Mouse (Mus musculus) hindbrain, embryonic 11.5 days (tissue): ENCODE data around the gene Coro2b. TPM values are rescaled to one million over a fixed set of nuclear protein-coding genes. Genes with fewer than 3 reads are reported as not detected.

Experiments
- ATAC-seq: fragments of 200-750 bp; cut with Nextera tagmentation; 2 replicates; pipeline ENCODE4 v1.8.0; 2017; ENCODE audit warnings: mild to moderate bottlenecking, moderate TSS enrichment, moderate library complexity; ENCODE audit not compliant: low FRiP score
- DNase-seq: peaks from one replicate; pipeline ENCODE4 v3.0.0-alpha.2; 2015; ENCODE audit warnings: low spot score
- H3K27ac ChIP-seq: fragments of 300-500 bp; sonication (generic); 2 replicates; pipeline ENCODE4 v1.5.1; 2014; ENCODE audit warnings: mild to moderate bottlenecking, low read depth, low read length
- H3K27me3 ChIP-seq: fragments of 300-500 bp; sonication (generic); 2 replicates; pipeline ENCODE4 v1.6.1; 2014; ENCODE audit warnings: mild to moderate bottlenecking, low read length, moderate library complexity, mixed read lengths; ENCODE audit not compliant: control insufficient read depth, insufficient read depth
- H3K36me3 ChIP-seq: fragments of 300-500 bp; sonication (generic); 2 replicates; pipeline ENCODE4 v1.6.1; 2014; ENCODE audit warnings: mild to moderate bottlenecking, low read length, moderate library complexity, mixed read lengths; ENCODE audit not compliant: control insufficient read depth, insufficient read depth
- H3K4me1 ChIP-seq: fragments of 300-500 bp; sonication (generic); replicated peaks from 2 replicates; pipeline ENCODE4 v1.6.1; 2014; ENCODE audit warnings: low read length, mixed read lengths; ENCODE audit not compliant: control insufficient read depth, insufficient read depth
- H3K4me2 ChIP-seq: fragments of 300-500 bp; sonication (generic); replicated peaks from 2 replicates; pipeline ENCODE4 v1.6.1; 2014; ENCODE audit warnings: mild to moderate bottlenecking, low read depth, low read length
- H3K4me3 ChIP-seq: fragments of 300-500 bp; sonication (generic); 2 replicates; pipeline ENCODE4 v1.5.1; 2014; ENCODE audit warnings: low read depth, low read length
- H3K9ac ChIP-seq: fragments of 300-500 bp; sonication (generic); 2 replicates; pipeline ENCODE4 v1.6.1; 2014; ENCODE audit warnings: low read depth, low read length
- H3K9me3 ChIP-seq: fragments of 300-500 bp; sonication (generic); 2 replicates; pipeline ENCODE4 v1.6.1; 2016; ENCODE audit warnings: low read length; ENCODE audit not compliant: control insufficient read depth
- WGBS: fragments of 180-500 bp; shearing (Covaris S2); extraction: QIAGEN DNeasy Blood & Tissue Kit; methylation state at CpG from one replicate; pipeline ENCODE4 v1.1.7; 2014; 5-methylcytosine and 5-hydroxymethylcytosine counted together
- polyA plus RNA-seq: library from polyadenylated mRNA; unstranded; fragments of >200 nt; fragmentation: Nextera tagmentation; extraction: Ambion mirVana; gene quantifications from 2 replicates; pipeline ENCODE4 v1.2.1, GENCODE M21; 2014

Coro2b gene
- polyA plus RNA-seq: 19.5 and 20.5 TPM in 2 replicates

GRCm38 (mm10) chr9:62536655-62537631 lies at the start of gene Coro2b:
TSS of gene Coro2b (minus strand) at chr9:62537044.
- DNase-seq (peak; percentile 84), ATAC-seq (peak; percentile 75)
- peak within 1 kb of the TSS; percentile 75 for H3K4me2 ChIP-seq
- H3K4me3 ChIP-seq: peak within 1 kb of the TSS; percentile 62
- no peaks in the 10 kb centered on the region for H3K27me3 ChIP-seq
- WGBS: 2% methylated on average over 60 of the region's 74 CpGs
- H3K9me3 ChIP-seq: no peaks in the 10 kb centered on the region
- peak within 1 kb of the TSS; percentile 91 for H3K9ac ChIP-seq
- peak within 1 kb of the TSS; percentile 91 for H3K27ac ChIP-seq
- H3K36me3 ChIP-seq: no peaks in the 10 kb centered on the region
- H3K4me1 ChIP-seq: peaks cover 18% of the 10 kb centered on the region

GRCm38 (mm10) chr9:62577558-62577957 lies 40.7 kb upstream of the Coro2b start:
- ATAC-seq: no peak
- Histone ChIP-seq H3K4me1 (no peaks in the 10 kb centered on the region), H3K9me3 (no peaks in the 10 kb centered on the region), H3K4me3 (no peak overlapping the region), H3K9ac (no peak overlapping the region), H3K4me2 (no peak overlapping the region), H3K27ac (no peak overlapping the region), H3K27me3 (no peaks in the 10 kb centered on the region), H3K36me3 (no peaks in the 10 kb centered on the region)
- DNase-seq: no peak
- WGBS: 75% methylated on average over 1 of the region's 1 CpGs

GRCm38 (mm10) chr9:62569121-62569520 lies 32.3 kb upstream of the Coro2b start:
- DNase-seq (no peak), ATAC-seq (no peak)
- no peaks in the 10 kb centered on the region for H3K4me1 ChIP-seq
- H3K27me3 ChIP-seq: no peaks in the 10 kb centered on the region
- 80% methylated on average over 6 of the region's 6 CpGs for WGBS
- H3K36me3 ChIP-seq: no peaks in the 10 kb centered on the region
- H3K4me2 ChIP-seq: no peak overlapping the region
- no peak overlapping the region for H3K4me3 ChIP-seq
- no peak overlapping the region for H3K9ac ChIP-seq
- no peak overlapping the region for H3K27ac ChIP-seq
- H3K9me3 ChIP-seq: no peaks in the 10 kb centered on the region

GRCm38 (mm10) chr9:62567818-62568217 lies 31.0 kb upstream of the Coro2b start:
- Histone ChIP-seq H3K4me2 (no peak overlapping the region), H3K4me1 (no peaks in the 10 kb centered on the region), H3K27me3 (no peaks in the 10 kb centered on the region), H3K36me3 (no peaks in the 10 kb centered on the region), H3K9me3 (no peaks in the 10 kb centered on the region), H3K27ac (no peak overlapping the region), H3K4me3 (no peak overlapping the region), H3K9ac (no peak overlapping the region)
- ATAC-seq: no peak
- 96% methylated on average over 1 of the region's 1 CpGs for WGBS
- no peak for DNase-seq

GRCm38 (mm10) chr9:62562236-62562635 lies 25.4 kb upstream of the Coro2b start:
- ATAC-seq: no peak
- no peak for DNase-seq
- no peak overlapping the region for H3K4me3 ChIP-seq
- H3K4me1 ChIP-seq: no peaks in the 10 kb centered on the region
- 89% methylated on average over 6 of the region's 6 CpGs for WGBS
- no peaks in the 10 kb centered on the region for H3K36me3 ChIP-seq
- H3K9me3 ChIP-seq: no peaks in the 10 kb centered on the region
- H3K9ac ChIP-seq: no peak overlapping the region
- no peaks in the 10 kb centered on the region for H3K27me3 ChIP-seq
- H3K4me2 ChIP-seq: no peak overlapping the region
- no peak overlapping the region for H3K27ac ChIP-seq

- Histone ChIP-seq H3K4me2 (no peak overlapping the region), H3K9ac (no peak overlapping the region), H3K36me3 (no peaks in the 10 kb centered on the region), H3K27ac (no peak overlapping the region), H3K4me1 (no peaks in the 10 kb centered on the region), H3K27me3 (no peaks in the 10 kb centered on the region), H3K4me3 (no peak overlapping the region), H3K9me3 (no peaks in the 10 kb centered on the region)
- ATAC-seq (no peak), DNase-seq (no peak)
- WGBS: 97% methylated on average over 4 of the region's 4 CpGs
Measured at GRCm38 (mm10) chr9:62560432-62560831, 23.6 kb upstream of the Coro2b start.

GRCm38 (mm10) chr9:62560006-62560405 lies 23.2 kb upstream of the Coro2b start:
- H3K4me3 ChIP-seq: no peak overlapping the region
- H3K9me3 ChIP-seq: no peaks in the 10 kb centered on the region
- ATAC-seq (no peak), DNase-seq (no peak)
- WGBS: 68% methylated on average over 5 of the region's 5 CpGs
- no peak overlapping the region for H3K4me2 ChIP-seq
- no peaks in the 10 kb centered on the region for H3K27me3 ChIP-seq
- no peak overlapping the region for H3K27ac ChIP-seq
- H3K36me3 ChIP-seq: no peaks in the 10 kb centered on the region
- H3K9ac ChIP-seq: no peak overlapping the region
- peaks cover 1% of the 10 kb centered on the region; the same call in 1 of the 2 replicates for H3K4me1 ChIP-seq

GRCm38 (mm10) chr9:62559446-62559845 lies 22.6 kb upstream of the Coro2b start:
- DNase-seq (no peak), ATAC-seq (no peak)
- Histone ChIP-seq H3K36me3 (no peaks in the 10 kb centered on the region), H3K27me3 (no peaks in the 10 kb centered on the region), H3K4me2 (no peak overlapping the region), H3K4me1 (peaks cover 4% of the 10 kb centered on the region), H3K9me3 (no peaks in the 10 kb centered on the region), H3K9ac (no peak overlapping the region), H3K4me3 (no peak overlapping the region), H3K27ac (no peak overlapping the region)
- 79% methylated on average over 3 of the region's 3 CpGs for WGBS

- H3K9ac ChIP-seq: no peak overlapping the region
- ATAC-seq (no peak), DNase-seq (no peak)
- H3K4me1 ChIP-seq: peaks cover 4% of the 10 kb centered on the region
- no peaks in the 10 kb centered on the region for H3K9me3 ChIP-seq
- H3K27me3 ChIP-seq: no peaks in the 10 kb centered on the region
- no peak overlapping the region for H3K27ac ChIP-seq
- whole genome bisulfite sequencing: 91% methylated on average over 8 of the region's 8 CpGs
- H3K4me3 ChIP-seq: no peak overlapping the region
- no peak overlapping the region for H3K4me2 ChIP-seq
- H3K36me3 ChIP-seq: no peaks in the 10 kb centered on the region
Measured at GRCm38 (mm10) chr9:62558058-62558457, 21.2 kb upstream of the Coro2b start.
